Mouse (Mus musculus): ENCODE results near the gene Klhdc8b.

Klhdc8b gene

DNA sequence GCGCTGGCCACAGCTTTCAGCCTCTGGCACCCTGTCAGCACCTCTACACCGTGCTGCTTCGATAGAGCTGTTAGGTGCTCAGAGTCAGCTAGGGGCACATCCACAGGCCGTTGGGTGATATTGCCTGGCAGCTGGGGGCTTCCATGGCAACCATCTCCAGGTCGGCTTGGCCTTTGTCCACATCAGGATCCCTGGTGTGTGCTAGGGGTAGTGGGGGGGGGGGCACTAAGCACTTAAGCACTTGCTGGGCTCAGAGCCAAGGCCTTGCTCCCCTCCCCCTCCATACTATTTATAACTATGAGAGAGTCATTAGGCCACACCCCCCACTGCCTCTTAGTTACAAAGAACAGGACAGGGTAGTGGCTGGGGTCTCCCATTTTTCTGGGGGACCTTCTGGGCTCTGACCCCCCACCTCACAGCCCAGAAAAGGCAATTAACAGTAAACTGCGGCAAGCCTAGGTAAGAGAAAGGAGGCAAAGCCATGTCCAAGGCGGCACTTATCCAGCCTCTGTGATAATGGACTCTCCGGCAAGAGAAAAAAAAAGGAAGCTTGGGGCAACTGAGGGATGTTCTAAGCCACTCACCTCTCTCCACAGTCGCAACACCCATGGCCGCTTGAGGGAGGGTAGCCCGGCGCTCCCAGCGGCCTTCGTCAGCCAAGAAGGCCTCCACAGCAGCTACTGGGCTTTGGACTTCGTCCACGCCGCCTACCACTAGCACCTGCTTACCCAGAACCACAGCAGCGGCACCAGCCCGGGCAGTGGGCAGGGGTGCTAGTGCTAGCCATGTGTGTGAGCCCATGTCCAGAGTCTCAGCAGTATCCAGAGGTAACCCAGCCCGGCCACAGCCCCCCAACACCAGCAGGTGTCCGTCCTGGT is 10.8 kb downstream of the Klhdc8b start:
- peak; percentile 61 for DNase-seq

DNA sequence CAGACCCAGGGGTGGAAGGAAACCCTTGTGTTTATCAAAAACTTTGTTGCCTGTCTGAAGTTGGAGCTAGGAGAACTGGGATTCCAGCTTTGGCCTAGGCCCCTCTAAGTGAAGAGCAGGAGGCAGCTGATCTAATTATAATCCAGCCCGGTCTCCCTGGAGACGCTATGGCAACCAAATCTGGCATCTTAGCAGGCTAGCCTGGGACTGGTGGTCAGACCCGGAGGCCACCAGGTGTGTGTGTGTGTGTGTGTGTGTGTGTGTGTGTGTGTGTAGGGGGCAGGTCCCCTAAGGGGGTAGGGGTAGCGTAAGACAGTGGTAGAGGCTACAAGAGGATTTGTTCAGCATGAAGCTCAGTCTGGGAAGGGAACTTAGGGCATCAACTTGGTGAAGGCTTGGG is 11.5 kb downstream of the Klhdc8b start:
- peak; percentile 62 for DNase-seq

DNA sequence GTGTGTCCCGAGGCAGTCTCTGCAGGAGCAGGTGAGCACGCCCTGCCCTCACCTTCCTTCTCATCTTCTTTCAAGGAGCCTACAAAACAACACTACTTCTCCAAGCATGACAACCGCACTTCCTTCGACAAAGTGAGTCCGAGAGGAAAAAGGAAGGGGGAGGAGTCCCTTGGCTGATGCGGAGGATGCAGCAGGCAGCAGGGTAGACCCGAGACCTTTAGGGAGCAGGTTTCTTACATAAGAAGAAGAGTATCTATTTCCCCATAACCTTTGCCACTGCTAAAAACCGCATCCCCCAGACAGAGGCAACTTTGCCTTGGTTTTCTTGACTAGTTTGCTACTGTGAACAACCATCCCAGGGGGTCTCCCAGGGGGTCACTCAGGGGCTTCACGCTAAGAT is 16.3 kb downstream of the Klhdc8b start:
- no peak for DNase-seq

DNA sequence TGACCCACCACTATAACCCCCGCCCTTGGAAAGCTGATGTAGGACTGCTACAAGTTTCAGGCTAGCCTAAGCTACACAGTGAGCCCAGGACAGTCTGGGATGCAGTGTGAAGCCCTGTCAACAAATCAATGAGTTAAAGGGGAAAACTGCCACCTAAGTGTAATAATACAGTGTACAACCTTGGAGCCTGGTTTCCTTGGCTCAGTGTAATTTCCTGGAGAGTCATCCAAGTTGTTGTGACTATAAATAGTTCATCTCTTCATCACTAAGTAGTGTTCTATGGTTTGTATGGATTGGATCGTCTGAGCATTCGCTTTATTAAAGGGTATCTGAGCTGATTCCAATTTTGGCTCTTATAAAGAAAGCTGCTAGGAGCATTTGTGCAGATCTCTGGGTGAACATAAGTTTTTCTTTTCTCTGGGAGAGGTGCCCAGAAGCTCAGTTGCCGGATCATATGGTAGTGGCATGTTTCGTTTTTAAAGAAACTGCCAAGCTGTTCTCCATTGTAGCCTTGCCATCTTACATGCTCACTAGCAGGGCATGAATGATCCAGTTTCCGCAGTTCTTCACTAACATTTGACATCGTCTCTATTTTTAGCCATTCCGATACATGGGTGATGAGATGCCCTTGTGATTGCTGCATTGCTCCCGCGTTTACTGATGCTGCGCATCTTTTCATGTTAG is 20.0 kb downstream of the Klhdc8b start:
- peak; percentile 52 for DNase-seq

DNA sequence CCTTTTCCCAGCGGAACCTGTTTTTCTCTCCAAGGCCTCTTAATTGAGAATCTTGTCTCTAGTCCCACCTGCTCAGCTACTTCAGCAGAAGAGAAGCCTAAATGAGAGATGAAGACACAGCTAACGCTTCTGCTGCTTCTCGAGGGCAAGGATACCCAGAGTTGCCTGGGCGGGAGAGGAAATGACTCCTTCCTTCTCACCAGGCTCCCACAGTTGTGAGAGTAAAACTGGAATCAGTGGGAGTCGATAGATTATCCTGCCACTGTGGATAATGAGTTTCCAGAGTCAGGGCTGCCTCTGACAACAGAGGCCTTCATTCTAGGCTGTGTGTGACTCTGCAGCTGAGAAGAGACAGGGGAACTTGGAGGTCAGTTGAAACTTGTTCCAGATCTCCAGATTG is 20.9 kb downstream of the Klhdc8b start:
- DNase-seq, result peak; percentile 48

DNA sequence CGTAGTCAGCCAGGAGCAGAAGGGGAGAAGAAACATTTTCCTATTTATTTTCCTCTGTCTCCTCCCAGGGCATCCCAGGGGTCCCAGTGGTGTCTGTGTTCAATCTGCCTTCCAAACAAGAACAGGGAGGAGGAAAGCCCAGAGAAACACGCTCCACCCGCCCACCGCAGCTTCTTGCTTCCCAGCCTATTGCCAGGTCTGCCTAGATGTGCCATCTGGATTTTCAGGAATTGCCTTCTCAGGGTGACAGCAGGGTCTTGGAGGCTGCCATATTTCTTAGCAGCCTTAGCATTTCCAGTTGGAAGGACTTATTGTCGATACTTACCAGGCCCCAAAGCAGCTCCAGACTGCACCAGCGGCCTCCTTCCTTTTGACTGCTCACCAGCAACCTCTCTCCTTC is 22.2 kb downstream of the Klhdc8b start:
- peak; percentile 28 for DNase-seq

DNA sequence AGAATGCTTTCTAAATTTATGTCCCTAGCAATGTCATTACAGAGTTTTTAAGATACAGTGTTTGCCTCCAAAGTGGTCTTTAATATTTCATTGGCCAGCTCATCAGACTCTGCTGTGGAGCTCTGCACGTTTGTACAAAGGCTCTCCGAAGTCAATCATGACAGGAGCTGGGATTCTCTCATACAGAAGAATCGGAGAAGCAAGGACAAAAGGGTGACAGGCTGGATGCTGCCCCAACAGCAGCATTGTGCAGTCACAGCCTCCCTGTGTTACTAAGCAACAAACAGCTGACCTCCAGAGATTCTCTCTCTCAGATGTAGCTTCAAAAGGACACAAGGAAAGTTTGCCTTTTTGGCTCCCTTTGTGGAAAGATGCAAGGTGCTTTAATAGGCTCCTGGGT is 25.2 kb downstream of the Klhdc8b start, which contains the start of gene BC048562:
Gene BC048562, plus strand, starts transcription at position 301 of the 400 bp plus-strand sequence.
- no peak for DNase-seq

DNA sequence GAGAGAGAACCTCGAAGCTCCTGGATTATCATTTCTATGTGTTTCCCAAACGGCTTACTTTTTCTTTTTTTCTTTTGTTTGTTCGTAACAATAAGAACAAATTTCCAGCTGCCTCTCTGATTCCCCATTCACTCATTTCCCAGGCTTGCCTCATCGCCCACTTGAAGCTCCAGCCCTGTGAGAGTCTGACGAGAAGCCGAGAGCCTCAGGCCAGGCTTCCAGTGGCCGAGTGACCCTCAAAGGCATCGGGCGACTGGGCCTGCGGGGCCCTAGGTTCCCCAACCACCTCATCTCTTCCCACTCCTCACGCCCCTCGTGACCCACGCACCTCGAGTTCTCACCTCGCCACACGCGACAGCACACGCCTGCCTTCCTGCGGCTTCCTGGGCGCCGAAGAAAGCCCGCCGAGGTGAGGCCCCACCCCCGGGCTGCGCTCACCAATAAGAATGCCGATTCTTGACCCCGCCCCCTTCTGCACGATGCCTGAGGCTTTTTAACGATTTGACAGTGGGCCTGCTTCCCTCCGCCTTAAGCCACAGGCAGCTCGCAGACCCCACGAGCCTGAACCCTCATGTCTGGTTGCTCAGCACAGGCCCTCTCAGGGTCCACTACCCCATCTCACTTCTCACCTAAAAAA is 29.8 kb downstream of the Klhdc8b start:
- no peak for DNase-seq

DNA sequence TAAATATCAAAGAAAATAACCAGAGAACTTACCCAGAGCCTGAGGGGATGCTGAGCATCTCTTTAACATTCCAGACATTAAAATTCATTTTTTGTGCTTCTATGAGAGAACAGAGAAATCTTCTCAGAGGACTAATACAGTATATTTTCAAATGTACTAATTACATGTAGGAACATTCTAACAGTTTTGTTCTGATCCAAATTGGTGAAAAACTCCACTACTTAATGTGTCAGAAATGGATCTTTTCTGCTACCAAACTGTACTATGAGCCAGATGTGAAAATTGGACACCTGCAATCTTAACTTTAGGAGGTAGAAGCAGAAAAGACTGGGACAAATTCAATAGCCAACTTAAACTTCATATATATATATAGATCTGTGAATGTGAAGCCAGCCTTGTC is 33.0 kb downstream of the Klhdc8b start, which contains the start of gene Ccdc36:
Gene Ccdc36, minus strand, starts transcription at position 101 of the 400 bp plus-strand sequence.
- DNase-seq, result no peak

DNA sequence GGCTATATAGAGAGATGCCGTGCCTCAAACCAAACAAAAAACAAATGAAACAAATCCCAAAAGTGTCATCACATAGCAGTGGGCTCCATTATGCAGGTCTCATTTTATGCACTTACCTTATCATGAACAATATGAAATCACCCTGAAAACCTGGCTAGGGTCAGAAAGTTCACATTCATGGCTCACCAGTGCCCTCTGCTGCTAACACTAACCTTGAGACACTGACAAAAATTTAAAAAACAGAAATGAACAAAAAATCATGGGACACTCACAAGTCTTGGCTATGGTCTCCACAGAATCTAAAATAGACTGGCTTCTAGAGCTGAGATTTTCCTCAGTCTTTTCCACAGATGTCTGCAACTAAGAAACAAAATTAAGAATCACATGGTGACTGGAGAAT is 49.2 kb downstream of the Klhdc8b start:
- no peak for DNase-seq

DNA sequence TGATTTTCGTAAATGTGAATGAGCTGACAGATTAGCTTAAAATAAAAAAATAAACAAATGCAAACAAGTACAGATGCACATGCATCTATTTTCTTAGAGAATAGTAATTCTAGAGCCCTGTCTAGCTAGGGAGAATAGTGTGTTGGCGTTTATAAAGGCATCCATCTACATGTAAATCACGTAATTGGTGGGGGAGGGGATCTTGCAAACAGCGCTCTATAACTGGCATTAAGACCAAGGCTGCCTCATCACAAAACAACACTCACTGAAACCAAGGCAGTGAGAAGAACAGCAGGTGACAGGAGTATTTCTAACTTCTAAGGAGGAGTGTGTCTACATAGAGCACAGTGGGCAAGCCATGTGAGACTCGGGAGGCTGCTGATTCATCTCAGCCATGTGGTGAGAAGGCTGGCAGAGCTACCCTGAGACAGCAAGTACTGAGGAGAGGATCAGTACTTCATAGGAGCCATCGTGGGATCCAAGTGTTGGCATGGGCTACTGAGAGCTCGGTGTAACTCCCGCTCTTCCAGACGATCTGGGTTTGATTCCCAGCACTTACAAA is 49.9 kb downstream of the Klhdc8b start:
- peak; percentile 70 for DNase-seq

DNA sequence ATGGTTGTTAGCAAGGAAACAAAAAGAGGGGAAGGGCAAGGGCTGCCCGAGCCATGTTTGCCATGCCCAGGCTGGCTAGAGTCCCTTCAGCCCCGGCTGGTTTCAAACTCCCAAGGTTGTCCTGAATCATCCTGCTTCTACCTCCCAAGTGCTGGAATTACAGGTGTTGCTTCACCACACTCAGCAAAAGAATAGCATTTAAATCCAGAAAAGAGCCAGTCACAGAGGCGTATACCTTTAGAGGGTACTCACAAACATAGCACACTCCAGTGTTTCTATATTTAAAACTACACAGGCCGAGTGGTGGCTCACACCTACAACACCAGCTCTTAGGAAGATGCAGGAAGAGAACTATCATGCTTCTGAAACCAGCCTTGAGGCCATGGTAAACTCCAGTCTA is 51.8 kb downstream of the Klhdc8b start:
- DNase-seq, result no peak

DNA sequence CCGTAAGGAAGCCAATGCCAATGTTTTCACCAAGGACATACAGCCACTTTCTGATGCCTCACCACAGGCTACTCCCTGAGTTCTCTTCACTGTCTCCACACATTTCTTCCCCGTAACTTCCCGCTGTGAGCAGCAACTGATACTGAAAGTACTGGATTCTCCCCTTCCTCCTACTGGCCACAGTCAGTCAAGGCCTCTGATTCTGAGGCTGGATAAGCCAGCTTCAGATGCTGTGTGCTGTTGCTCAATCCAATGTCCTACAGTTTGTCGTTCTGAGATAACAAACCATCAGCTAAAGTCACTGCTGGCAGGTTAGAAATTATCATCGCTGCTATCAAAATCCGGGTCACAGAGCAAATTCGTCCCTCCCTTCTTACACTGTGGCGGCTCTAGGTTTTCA is 56.9 kb downstream of the Klhdc8b start:
- DNase-seq, result no peak

DNA sequence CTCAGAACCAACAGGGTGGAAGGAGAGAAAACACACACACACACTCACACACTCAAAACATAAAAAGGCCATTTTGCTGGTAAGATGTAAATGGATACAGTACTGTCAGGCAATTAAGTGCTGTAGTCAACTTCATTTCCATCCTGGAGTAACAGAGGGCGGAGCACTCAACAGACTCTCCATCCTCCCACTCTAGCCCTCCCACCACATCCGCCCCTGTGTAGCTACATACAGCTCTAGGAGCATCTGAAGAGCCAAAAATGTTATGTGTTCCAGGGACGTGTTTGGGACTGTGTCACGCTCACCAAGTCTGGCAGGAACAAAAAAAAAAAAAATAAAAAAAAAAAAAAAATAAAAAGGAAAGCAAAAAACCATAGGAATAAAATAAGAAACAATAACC is 58.3 kb downstream of the Klhdc8b start:
- peak; percentile 40 for DNase-seq

DNA sequence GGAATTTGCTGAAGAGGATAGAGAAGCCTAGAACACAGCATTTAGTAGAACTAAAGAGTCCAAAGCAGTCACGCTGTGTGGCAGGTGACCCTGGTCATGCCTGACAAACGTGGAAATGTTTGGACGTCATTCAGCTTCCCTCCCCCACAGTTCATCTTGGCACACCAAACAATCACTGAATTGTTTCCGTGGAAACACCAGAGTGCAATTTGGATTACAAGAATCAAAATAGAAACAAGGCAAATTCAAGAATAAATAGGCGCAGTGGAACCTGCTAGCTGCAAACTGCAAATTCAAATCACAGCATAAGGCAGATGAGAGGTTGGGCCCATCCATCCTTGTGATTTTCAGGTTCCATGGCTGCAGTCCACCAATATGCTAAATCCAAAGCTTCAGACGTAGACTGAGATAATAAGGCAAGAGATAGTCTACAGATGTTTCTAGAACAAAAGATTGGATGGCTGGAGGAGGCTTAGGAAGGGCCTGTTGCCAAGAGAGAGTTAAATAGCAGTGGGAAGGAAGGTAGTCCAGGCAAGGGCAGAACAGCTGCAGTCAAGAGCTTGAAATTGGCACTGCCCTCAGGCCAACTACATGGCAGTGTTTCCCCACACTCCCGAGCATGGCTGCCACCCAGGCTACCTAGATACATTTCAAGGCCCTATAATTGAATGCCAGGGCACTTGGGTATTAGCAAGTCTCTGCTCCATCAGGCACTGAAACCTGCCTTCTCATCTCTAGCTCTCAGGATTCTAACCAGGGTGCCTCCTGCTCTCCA is 60.0 kb downstream of the Klhdc8b start:
- DNase-seq, result peak; percentile 51

DNA sequence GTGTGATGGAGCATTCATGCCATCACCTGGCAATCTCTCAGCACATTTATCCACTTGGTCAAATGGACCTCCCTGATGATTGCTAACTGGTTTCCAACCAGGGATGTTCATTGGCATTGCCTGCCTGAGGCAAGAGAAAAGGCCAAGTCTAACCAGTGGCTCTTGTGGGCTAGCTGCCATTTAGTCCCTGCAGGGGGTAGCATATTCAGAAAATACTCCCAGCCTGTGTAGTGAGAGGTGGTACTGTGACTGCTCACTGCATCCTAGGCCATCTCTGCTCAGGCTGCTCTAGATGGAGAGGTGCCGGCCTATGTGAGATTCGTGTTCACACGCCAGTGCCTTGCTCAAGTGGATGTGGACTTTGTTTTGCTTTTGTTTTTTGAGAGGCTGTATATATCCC is 63.1 kb downstream of the Klhdc8b start:
- no peak for DNase-seq

Measured in right cerebral cortex, postnatal 25 days (tissue).